Mouse (Mus musculus): ENCODE measurements around the gene Uchl3.
A peak's percentile ranks its signal among the peaks of the same experiment; 100 is the strongest.

The Uchl3 gene

DNA sequence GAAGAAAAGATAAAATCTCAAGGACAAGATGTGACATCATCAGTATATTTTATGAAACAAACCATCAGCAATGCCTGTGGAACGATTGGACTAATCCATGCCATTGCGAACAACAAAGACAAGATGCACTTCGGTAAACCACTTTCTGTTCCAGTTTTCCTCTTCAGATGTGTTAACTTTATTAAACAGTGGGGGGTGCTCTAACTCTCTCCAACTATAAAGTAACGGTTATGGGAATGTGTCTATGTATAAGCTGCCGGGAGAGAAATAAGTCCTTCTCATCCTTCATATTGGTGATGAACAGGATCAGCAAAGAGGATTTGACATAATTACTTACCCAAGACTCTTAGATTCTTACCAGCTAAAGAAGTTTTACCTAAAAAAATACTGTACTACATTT lies 12.8 kb downstream of the Uchl3 start:
- DNase-seq (ENCODE audit: low read depth, low spot score): no peak

GRCm38 (mm10) chr14:101668626-101669025 lies 14.9 kb downstream of the Uchl3 start:
- no peak for DNase-seq (ENCODE audit: low read depth, low spot score)

DNA sequence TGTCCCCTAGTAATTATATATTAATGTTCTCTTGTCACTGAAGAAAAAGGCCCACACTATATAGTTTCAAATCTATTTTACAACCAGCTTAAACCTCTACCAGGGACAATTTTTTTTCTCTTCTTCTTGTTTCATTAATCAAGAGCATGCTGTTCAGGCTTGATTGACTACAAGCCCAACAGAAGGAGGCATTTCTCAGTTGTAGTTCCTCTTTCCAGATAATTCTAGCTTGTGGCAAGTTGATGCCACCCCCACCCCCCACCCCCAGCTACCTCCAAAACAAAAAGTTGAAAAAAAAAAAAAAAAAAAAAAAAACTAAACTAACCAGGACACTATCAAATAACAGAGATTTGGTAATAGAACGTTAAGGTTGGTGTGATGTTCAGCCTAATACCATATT lies 18.5 kb downstream of the Uchl3 start:
- DNase-seq (ENCODE audit: low read depth, low spot score): no peak

- no peak for DNase-seq (ENCODE audit: low read depth, low spot score)
Measured at GRCm38 (mm10) chr14:101687696-101688095, 33.9 kb downstream of the Uchl3 start.

GRCm38 (mm10) chr14:101688406-101688805 lies 34.6 kb downstream of the Uchl3 start:
- no peak for DNase-seq (ENCODE audit: low read depth, low spot score)

DNA sequence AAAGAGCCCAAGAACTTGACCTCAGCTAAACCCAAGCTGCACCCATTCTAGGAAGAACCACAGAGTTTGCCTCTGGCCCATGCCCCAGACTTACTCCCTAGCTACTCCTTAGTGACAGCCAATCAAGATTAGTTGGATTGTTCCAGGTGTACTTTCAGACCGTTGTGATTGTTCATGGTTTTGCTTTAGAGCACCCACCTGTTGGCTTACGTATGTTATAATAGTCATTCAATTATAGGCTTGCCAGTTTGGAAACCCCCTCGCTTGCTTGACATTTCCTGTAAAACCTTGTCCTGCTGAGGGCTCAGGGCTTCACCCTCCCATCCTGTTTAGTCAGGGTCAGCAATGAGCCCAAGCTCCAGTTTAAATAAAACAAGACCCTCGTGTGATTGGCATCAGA lies 50.7 kb downstream of the Uchl3 start:
- DNase-seq (ENCODE audit: low read depth, low spot score): no peak

GRCm38 (mm10) chr14:101707088-101707487 lies 53.3 kb downstream of the Uchl3 start:
- no peak for DNase-seq (ENCODE audit: low read depth, low spot score)

- no peak for DNase-seq (ENCODE audit: low read depth, low spot score)
Measured at GRCm38 (mm10) chr14:101714414-101714813, 60.6 kb downstream of the Uchl3 start.

- DNase-seq (ENCODE audit: low read depth, low spot score): peak; percentile 97
Measured at GRCm38 (mm10) chr14:101729237-101729971, 75.6 kb downstream of the Uchl3 start, which contains the start of the genes Gm9922 and Lmo7. TSS of gene Gm9922 (minus strand) at chr14:101729814. TSS of gene Lmo7 (plus strand) at chr14:101729957.

GRCm38 (mm10) chr14:101729972-101730692 lies 76.4 kb downstream of the Uchl3 start:
- DNase-seq (ENCODE audit: low read depth, low spot score): no peak

GRCm38 (mm10) chr14:101733542-101734303 lies 80.0 kb downstream of the Uchl3 start:
- DNase-seq (ENCODE audit: low read depth, low spot score): peak; percentile 36

DNA sequence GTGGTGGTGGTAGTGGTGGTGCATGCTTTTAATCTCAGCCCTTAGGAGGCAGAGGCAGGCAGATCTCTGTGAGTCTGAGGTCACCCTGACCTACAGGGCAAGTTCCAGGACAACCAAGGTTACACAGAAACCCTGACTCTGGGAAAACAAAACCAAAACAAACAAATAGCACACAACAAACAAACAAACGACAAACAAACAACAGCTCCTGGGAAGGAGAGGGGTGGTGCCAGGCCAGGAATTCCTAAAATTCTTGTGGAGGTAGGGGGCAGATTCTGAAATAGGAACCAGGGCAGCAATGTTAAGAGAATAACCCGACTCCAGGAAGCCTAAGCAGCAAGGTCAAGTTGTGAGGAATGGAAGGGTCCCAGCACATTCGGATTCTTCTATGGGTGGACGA lies 83.7 kb downstream of the Uchl3 start:
- DNase-seq (ENCODE audit: low read depth, low spot score): peak; percentile 75

Data from ZHBTc4 (cell line).